Mouse (Mus musculus): ENCODE data around the gene Cttnbp2nl.

Cttnbp2nl gene

DNA sequence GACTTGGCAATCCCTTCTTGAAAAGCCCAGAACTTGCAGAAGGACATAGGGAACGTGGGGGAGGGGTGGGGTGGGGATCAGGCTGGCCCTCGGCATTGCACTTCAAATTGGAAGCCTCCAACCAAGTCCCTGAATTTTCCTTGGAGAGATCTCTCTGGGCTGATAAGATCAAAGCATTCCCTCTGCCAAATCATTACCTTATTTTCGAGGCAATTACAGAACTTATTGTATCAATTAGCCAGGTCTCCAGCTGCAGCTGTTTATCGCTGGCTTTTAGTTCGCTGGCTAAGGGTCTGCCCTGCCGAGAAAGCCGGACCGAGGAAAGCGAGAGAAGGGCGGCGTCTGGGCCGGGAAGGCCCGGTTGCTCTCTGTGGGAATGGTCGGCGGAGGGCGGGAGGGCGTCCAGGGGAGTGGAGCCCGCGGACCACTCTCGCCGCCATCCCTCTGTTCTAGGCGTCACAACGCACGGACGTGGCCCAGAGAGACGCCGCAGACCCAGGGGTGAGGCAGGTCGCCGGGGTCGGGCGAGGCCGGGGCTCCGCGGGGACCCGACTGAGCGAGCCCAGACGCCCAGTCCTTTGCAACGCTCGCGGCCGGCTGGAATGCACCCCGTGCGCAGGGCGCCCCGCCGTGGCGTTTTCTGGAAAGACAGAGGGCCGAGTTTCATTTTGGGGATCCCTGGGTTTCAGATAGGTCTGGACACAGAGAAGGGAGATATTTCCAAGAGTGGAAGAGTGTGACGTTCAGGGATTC lies 85.2 kb downstream of the Cttnbp2nl start:
- TF ChIP-seq GATA4 (IDR thresholded peaks at IDR 0.05; ENCODE audit: insufficient replicate concordance, low read length) = no peak; the same call in 1 of the 2 replicates

DNA sequence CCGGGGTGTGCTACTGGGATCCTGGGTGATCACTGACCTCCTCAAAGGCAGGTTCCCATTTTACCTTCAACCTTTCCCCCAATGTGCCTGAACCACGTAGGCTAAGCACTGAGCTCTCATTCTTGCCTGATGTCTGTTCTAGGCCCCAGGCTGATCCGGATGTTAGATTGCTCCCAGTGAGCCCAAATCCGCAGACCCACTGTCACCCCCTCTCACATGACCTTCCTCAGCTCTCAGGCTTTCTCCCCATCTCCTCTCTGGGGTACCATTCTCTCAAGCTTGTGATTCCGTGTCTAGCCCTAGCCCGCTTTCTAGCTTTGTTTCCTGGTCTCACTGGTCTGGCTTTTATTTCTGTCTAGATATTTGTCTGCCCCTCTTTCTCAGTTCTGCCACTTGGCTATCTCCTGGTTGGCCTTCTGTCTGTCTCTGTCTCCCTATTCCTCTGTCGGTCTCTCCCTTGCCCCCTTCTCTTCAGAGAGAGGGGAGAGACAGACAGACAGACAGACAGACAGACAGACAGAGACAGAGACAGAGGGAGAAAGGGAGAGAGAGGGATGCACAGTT lies 86.9 kb downstream of the Cttnbp2nl start:
- TF ChIP-seq GATA4 (IDR thresholded peaks at IDR 0.05; ENCODE audit: insufficient replicate concordance, low read length) = no peak

DNA sequence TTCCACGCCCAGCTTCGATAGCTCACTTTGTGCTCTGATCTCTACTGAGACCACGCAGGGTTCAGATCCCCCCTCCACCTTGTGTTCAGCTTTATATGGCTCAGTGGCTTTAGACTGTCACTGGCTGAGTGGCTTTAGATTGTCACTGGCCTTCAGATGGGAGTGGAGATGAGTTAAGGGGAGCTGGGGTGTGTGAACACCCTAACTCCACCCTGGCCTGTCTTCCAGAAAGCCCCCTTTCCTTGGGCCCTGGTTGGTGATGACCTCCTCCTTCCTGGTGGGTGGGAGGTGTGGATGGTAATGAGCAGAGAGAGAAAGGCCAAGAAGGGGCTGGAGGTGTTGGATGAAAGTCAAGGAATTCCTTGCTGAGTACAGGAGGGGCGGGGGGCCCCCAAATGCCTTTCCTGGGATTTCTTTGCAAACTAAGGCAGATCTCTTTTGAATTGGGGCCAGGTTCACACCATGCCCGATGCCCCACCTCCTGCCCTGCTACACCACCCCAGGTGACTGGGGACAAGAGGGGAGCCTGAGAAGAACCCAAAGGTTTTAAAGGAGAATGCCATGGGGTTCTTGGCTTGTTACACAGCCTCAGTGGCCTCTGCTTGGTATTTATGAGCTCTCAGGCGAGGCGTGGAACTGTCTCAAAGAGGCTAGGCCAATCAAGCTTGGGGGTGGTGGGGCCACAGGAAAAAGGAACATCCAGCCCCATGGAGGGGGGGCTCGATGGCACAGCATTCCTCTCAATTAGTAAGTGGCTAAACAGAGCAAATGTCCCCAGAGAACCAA lies 87.7 kb downstream of the Cttnbp2nl start:
- TF ChIP-seq GATA4 (IDR thresholded peaks at IDR 0.05; ENCODE audit: insufficient replicate concordance, low read length) = no peak

DNA sequence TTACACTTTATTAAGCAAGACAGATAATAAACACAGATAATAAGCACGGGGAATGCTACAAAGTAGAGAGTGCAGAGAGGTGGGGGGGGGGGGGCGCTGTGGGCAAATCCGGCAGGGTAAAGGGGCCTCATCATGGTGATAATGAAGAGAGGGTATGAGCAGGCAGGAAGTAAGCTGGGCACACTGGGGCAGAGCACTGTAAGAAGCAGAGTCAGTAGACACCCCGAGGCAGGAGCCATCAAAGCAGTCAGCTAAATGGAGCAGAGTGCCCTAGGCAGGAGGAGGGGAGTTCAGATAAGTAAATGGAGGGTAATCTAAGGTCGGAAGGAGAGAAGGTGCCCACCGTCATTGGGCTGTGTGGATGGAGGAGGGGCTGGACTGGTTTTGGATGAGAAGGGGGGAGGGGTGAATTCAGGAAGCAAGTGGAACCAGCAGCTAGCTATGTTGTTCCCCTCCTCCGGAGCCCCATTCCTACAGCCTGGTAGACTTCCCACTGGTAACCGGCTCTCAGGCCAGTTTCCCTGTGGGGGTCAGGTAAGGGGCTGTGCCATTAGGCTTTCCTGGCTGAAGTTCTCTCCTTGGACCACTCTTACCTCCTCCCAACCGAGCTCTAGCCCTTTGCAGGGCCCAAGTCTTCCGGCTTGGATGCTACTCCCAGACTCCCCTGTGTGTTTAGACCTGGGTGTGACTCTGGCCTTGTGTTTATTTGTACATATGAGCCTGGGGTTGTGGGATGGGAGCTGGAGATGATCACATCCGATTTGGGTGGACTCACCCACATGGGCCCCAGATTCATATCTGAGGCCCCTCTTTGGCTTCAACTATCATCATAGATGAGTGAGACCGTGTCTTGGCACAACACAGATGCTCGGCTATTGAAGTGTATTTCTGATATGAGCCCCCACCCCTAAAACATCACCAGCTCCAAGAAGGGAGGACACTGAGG lies 89.3 kb downstream of the Cttnbp2nl start:
- no peak for TF ChIP-seq GATA4 (IDR thresholded peaks at IDR 0.05; ENCODE audit: insufficient replicate concordance, low read length)

DNA sequence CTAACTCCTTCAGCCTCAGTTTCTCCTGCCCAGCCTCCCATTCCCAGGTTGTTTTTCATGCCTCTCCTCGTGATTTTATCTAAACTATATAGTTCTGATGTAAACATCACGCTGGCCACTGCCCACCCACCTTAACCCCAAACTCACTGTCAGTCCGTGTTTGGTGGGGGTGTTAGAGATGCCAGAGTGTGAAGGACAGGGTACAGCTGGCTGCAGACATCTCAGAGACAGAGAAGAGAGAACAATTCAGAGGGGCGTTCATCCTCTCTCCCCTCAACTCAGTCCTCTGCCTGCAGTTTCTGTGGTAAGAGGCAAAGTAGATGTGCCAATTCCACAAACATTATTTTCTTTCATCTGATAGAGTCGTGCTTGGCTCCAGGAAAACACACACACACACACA lies 90.1 kb downstream of the Cttnbp2nl start:
- no peak for TF ChIP-seq GATA4 (IDR thresholded peaks at IDR 0.05; ENCODE audit: insufficient replicate concordance, low read length)

DNA sequence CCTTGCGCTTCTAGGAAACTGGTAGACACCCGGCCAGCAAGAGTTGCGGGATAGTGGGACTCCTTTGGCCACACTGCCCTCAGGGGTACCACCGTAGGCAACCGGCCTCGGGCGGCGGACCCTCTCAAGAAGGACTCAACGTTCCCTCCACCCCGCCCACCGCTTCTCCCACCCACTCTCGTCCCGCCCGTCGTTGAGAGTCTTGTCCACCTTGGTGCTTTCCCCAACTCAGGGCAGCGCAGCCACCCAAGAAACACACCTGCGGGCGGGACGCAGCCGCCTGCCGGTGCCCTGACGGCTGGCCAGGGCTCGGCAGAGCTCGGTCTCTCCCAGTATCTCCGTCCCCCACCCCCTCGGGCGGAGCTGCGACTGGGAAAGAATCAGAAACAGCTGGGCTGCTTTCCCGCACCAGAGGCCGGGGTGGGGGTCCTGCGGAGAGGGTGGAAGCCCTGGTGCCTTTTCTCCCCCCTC lies 90.8 kb downstream of the Cttnbp2nl start:
- no peak for TF ChIP-seq GATA4 (IDR thresholded peaks at IDR 0.05; ENCODE audit: insufficient replicate concordance, low read length)

DNA sequence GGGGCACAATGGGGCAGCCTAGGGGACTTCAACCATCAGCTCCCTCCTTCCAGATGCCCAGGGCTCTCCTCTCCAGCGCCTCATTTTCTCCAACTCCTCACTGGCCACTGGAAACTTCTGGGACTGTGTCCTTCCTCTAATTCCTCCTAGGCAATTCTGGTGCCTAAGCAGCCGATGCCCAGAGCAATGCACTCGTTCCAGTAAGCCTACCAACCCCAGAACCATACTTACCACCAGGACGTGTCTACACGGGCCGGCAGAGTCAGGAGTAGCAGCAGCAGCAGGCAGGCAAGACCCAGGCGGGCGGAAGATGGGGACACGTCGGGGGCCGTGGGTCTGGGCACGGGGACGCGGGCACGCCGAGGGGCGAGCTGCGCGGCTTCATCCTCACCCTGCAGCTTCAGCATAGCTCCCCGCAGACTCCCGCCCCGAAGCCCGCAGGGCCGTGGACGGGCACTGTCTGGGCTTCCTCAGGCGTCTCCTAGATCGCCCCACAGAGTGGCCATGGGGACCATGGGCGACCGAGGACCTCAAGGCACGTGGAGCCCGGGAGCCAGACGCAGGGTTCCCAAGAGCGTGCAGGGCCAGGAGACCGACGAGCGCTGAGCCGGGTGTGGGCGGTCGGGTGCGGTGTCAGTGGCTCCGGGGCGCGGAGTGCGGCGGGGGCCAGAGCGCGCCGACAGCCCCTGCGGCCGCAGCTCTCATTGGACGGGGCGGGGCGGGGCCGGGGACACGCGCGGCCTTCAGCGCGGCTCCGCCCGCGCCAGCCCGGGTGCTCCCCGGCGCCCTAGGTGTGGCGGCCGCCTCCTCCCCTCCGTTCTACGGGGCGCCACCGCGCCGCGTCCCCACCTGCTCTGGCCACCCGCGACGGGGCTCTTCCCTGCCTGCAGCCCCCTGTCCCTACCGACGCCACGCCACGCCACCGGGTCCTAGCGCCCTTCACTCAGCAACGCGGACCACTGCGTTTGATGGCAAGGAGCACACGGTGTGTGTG lies 91.6 kb downstream of the Cttnbp2nl start, which contains the start of gene Wnt2b:
Wnt2b (minus strand) TSS at position 856 of the 994 bp plus-strand sequence.
- no peak for TF ChIP-seq GATA4 (IDR thresholded peaks at IDR 0.05; ENCODE audit: insufficient replicate concordance, low read length)

DNA sequence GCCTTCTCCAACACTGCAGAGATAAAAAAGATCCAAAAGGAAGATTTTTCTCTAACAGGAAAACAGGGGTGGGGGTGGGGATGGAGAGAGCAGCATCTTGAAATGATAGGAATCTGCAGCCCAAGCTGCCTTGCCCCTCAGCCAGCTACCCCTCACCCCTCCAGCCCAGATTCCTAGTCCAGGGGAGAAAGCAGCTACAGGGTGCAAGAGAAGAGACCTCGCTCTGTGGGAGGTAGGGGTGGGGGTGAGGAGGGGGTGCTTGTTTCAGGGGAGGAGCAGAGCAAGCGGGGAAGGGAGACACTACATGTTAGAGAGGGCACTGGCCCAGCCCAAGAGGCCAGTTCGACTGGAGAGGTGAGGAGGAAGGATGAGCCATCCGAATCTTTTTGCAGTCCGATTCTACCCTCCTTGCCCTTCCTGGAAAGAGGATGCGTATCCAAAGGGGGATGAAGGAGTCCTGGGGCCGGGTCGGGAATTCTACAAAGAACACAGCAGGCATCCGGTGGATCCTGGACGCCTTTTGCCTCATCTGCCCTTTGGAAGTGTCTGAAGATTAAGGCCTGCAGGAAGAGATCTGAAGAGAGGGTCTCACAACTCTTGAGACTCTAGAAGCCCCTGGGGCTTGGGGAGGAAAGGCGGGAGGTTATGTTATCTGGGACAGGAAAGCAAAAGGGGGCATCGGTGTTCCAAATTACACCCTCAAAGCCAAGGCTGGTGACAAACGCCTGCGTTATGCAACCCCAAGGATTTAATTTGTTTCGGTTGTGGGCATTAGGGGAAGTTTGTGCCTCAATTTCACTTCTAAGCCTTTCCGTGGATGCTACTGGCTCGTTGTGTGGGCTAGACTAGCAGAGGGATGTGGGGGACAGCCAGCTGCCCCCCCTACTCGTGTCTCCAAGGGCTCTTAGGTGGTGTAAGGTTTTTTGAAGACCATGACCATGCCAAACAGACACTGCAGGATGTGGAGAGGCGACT lies 92.6 kb downstream of the Cttnbp2nl start:
- no peak for TF ChIP-seq GATA4 (IDR thresholded peaks at IDR 0.05; ENCODE audit: insufficient replicate concordance, low read length)

DNA sequence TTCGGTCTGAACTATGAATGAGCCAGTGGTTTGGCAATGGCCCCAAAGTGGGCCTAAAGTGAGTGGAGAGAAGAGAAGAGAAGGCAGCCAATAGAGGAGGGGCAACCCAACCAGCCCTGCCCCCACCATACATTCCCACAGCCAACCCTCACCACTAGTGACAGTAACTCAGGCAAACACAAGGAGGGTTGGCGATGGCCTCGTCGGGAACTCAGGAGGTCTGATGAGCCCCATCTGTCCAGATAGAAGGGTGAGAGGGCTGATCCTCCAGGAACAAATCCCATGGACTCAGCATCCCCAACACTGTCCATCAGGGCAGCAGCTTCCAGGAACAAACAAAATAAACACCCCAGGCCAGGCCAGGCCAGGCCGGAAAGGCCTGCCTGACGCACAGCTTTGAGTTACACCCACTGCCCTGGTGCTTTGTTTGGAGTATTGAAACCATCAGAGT lies 96.8 kb downstream of the Cttnbp2nl start:
- no peak for TF ChIP-seq GATA4 (IDR thresholded peaks at IDR 0.05; ENCODE audit: insufficient replicate concordance, low read length)

DNA sequence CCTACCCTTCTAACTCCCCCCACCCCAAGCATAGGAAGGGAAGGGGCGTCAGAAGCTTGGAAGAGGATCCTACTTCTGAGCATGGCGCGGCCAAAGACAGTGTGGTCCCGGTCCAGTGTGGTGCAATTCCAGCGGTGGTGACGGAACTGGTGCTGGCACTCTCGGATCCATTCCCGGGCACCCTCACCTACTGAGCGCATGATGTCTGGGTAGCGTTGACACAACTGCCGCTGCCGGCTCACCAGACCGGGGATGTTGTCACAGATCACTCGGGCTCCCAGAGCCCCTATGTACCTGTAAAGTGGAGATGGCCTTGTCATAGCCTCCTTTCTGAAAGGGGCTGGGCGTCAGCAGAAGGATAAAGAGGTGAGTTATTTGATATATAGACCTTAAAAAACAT lies 98.4 kb downstream of the Cttnbp2nl start:
- no peak for TF ChIP-seq GATA4 (IDR thresholded peaks at IDR 0.05; ENCODE audit: insufficient replicate concordance, low read length)

DNA sequence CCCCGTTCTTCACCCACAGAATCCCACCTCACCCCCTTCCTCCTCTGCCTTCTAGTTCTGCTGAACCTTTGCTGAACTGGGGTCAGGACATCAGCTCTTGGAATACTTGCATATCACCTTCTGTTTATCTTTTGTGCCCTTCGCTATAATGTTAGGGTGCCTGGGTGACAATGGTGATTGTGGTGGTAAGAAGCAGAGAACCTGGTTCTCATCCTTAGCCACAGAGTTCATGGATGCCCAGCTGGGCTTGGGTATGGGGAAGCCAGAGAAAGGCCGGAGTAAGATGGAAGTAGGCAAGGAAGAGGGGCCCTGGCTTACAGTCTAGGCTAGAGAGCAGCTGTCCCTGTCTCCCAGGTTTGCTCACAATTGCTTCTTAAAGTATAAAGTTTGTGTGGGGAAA lies 98.8 kb downstream of the Cttnbp2nl start:
- TF ChIP-seq GATA4 (IDR thresholded peaks at IDR 0.05; ENCODE audit: insufficient replicate concordance, low read length) = no peak

DNA sequence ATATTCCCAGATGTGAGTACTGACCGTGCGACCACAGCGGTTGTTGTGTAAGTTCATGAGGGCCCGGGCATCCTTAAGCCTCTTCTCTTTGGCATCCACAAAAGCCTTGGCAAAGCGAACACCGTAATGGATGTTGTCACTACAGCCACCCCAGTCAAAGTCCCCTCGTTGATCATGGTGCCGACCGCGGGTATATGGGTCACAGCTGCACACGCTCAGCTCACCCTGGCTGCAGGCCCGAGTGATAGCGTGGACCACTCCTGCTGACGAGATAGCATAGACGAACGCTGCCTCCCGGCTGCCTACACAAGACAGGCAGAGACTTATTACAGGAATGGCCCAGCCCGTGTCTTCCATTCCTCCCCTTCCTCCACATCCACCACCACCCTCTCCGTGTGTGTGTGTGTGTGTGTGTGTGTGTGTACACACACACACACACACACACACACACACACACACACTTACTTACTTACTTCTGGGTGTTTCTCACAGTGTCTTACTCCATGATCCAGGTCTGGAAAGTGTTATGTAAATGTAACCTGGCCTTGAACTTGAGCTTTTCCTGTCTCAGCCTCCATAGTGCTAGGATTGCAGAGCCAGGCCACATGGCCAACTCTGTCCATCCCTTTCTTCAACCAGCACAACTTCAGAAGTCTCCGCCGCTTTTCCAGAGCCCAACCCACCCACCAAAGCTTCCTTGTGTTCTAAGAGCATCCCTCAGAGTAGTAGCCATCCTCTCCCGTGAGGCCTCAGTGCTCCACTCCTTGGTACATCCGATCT lies 99.9 kb downstream of the Cttnbp2nl start:
- TF ChIP-seq GATA4 (IDR thresholded peaks at IDR 0.05; ENCODE audit: insufficient replicate concordance, low read length) = no peak

Measured in liver, adult (tissue).